Mouse (Mus musculus) CD4-positive helper T cell, adult 2 months (primary cell): ENCODE measurements around the gene Trpm4.
A peak's percentile ranks its signal among the peaks of the same experiment; 100 is the strongest.

Source experiments
- DNase-seq: peaks from one replicate; pipeline ENCODE4 v3.0.0-alpha.2; 2012; ENCODE audit warnings: low read depth, missing footprints, low spot score

Gene Trpm4

GRCm38 (mm10) chr7:45312686-45313453 lies 20.7 kb downstream of the Trpm4 start:
- no peak for DNase-seq

DNA sequence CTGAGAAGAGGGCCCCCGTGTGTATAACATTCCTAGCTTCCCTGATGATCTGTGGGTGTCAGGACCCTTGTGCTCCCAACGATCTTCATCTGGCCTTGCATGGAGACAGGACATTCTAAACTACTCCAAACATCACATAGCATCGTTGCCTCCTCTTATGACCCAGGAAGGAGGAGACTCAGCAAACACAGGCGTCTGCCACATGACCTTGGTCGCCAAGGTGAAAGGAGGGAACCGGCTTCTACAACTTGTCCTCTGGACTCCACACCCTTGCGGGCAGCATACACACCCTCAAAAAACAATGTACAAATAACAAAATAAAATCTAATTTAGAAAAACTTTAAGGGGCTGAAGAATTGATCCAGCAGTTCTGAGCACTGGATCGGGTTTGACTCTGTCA lies 21.6 kb downstream of the Trpm4 start:
- no peak for DNase-seq

- peak; percentile 71 for DNase-seq
Measured at GRCm38 (mm10) chr7:45309455-45309854, 24.1 kb downstream of the Trpm4 start.

DNA sequence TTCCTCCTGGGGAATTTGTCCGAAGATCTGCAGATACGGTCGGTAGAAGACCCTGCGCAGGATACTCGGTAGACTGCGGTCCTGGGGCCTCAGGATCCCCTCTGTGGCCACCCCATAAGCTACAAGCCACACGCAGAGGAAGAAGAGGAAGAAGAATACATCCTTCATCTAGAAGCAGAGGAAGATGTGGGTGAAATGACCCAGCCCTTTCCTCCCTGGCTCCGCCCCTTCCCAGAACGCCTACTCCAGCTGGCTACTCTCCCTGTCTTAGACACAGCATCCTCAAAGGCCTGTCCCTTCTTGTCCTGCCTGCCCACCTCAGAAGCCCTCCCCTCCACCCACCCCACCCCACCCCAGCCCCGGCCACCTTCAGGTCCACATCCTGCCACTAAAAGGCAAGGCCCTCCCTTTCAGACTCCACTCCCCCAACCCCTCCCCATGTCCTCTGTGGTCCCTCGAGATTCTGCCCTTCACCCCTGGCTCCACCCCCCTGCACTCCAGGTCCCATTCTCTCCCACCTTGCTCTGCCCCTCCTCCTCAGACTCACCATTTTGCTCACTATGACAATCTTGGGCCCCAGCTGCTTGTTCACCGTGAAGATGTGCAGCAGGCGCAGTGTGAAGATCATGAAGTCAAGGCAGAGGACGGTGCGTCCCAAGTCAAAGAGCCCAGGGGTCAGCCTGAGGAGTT lies 24.9 kb downstream of the Trpm4 start:
- DNase-seq: peak; percentile 31

DNA sequence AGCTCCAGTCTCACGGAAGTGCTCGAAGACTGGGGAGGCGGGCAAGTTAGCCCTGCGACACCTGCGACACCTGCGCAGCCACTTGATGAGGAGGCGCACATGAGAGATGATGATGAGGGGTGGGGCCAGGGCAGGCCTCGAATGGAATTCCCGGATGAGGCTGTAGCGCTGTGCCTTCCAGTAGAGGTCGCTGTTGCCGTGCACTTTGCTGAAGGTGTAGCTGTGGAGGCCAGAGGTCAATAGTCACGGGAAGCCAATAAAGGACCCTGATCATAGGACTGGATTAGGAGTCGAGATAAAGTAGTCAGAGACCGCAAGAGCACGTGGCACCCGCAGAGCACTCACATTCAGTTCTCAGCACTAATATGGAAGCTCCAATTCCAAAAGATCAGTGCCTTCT lies 28.3 kb downstream of the Trpm4 start:
- DNase-seq: peak; percentile 62

- DNase-seq: no peak
Measured at GRCm38 (mm10) chr7:45304869-45305268, 28.7 kb downstream of the Trpm4 start.

DNA sequence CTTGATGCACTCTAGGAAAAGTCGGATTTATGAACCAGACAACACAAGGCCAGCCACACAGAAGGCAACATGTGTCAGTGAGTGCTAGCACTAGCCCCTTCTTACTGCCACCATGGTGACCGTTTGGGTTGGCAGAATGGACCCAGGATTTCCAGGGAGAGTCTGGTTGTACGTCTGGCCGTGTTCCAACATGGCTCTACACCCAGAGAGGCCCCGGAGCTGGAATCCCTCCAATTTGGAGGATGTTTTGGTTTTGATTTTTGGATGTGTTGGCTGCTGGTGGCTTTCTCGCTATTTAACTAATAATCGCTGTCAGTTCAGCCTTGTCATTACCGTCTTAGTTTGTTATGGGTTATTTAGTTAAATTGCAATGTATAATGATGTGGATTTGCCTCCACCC lies 31.0 kb downstream of the Trpm4 start:
- no peak for DNase-seq

- peak; percentile 50 for DNase-seq
Measured at GRCm38 (mm10) chr7:45300270-45300669, 33.3 kb downstream of the Trpm4 start.

GRCm38 (mm10) chr7:45299752-45300151 lies 33.8 kb downstream of the Trpm4 start:
- peak; percentile 57 for DNase-seq

DNA sequence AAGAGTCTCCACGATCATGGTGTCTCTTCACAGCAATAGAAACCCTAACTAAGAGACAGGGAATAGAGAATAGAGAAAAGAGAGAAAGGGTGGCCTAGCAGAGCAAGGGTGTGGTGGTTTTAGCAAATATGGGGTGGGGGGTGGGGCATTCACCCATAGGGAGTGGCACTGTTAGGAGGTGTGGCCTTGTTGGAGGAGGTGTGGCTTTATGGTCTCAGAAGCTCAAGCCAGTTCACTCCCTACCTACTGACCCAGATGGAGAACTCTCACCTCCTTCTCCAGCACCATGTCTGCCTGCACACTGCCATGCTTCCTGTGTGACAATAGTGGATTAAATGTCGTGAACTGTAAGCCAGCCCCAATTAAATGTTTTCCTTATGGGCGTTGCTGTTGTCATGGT lies 36.0 kb downstream of the Trpm4 start:
- DNase-seq: no peak

DNA sequence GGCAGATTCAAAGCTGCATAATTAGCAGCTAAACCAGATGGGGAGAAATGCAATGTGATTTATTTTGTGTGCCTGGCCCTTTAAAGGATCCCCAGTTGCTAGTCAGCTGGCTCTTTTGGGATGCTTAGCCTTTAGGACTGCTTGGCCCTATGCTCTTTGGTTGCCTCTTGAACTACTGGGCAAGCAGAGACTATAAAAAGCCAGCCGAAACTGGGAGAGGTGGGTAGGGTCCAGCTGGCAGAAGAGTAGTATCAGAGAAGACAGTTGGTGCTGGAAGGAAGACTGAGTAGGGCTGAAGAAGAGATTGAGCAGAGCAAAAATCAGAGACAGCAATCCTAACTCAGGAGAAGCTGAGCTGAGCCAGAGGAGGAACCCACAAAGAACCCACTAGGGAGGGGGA lies 37.0 kb downstream of the Trpm4 start:
- DNase-seq: no peak

GRCm38 (mm10) chr7:45286486-45286885 lies 47.1 kb downstream of the Trpm4 start:
- DNase-seq: no peak

GRCm38 (mm10) chr7:45277136-45277760 lies 56.3 kb downstream of the Trpm4 start, which contains the start of gene Slc6a21:
Slc6a21 (plus strand) TSS chr7:45277513.
- peak; percentile 77 for DNase-seq

DNA sequence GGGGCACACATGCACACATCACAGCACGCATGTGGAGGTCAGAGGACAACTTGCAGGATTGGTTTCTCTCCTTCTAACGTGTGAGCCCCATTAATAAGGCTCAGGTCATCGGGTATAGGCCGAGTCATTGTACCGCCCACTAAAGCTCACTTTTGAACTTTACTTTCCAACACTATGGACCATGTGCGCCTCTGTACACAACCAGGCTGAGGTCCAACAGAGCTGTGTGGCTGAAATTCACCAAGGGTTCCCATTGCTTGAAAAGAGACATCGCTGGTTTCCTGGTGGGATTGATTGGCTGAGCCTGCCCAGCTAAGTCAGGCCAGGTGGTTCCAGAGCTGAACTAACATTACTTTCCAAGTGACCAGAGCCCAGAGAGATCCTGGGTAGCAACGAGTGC lies 59.9 kb downstream of the Trpm4 start:
- no peak for DNase-seq

- DNase-seq: no peak
Measured at GRCm38 (mm10) chr7:45272786-45273412, 60.7 kb downstream of the Trpm4 start.

DNA sequence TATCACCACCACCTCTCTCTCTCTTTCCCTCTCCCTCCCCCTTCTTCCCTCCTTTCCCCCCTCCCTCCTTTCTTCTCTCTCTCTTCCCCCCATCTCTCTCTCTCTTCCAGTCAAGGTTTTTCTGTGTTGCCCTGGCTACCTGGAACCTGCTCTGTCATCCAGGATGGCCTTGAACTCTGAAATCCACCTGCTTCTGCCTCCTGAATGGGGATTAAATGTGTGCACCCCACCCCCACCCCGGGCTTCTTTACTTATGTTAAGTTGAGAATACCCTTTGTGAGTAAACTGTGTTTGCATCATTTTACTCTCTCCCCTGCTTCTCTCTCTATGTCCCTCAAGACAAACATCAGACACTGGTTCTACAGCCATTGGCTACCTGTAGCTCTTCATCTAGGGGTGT lies 68.1 kb downstream of the Trpm4 start:
- DNase-seq: no peak

DNA sequence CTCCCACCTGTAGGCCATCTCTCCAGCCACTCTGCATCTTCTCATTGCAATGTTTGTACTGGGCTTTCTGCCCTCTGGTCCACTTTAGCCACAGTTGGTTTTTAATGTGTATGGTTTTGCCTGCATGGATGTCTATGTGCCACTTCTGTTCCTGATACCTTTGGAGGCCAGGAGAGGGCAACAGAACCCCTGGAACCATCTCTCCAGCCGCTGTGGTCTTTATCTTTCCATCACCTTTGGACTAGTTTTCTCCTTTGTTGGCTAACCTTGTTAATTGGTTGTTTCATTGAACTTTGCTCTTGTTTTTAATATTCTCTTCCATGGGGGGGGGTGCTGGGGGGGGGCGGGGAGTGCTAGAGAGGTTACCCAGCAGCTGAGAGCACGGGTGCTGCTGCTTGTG lies 69.2 kb downstream of the Trpm4 start:
- DNase-seq: no peak

DNA sequence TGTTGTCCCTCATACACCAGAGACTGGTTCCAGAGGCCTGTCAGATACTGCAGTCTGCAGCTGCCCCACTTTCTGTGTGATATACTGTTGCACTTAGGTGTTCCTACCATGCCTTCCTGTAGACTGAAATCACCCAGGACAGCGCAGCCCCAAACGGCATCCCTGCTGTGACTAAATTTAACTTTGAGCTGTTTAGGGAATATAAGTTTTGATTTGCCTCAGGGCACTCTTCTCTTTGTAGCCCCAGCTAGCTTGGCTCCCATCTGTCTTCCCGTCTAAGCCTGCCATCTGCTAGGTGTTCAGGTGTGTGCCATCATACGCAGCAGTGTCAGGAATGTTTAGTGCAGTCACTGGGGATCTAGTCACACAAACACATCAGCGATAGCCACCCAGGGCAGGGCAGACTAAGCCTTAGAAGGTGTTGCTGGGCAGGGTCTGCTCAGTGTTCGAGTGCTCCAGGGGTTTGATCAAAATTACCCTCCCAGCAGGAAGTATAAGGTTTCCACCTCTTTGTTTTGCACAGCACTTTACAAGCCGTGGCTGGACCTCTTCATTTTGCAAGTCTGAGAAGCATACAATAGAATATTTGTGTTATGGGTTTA lies 70.5 kb downstream of the Trpm4 start:
- no peak for DNase-seq

- no peak for DNase-seq
Measured at GRCm38 (mm10) chr7:45262266-45262665, 71.3 kb downstream of the Trpm4 start.

DNA sequence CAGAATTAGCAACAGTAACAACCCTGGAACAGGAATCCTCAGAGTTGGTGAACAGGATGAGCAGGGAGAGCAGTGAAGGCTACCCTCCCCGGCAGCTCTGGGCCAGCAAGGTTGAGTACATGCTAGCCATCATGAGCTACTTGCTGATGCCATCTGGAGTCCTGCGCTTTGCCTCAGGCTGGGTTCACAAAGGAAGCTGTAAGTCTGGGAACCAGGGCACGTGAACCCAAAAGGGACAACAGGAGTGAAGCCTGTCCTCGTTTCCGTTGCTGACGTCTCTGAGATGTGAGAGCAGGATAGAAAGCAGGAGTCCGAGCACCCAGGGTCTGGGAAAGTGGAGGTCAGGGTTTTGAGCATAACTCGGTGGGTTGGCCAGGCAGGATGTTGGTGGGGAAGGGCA lies 74.3 kb downstream of the Trpm4 start:
- DNase-seq: no peak

DNA sequence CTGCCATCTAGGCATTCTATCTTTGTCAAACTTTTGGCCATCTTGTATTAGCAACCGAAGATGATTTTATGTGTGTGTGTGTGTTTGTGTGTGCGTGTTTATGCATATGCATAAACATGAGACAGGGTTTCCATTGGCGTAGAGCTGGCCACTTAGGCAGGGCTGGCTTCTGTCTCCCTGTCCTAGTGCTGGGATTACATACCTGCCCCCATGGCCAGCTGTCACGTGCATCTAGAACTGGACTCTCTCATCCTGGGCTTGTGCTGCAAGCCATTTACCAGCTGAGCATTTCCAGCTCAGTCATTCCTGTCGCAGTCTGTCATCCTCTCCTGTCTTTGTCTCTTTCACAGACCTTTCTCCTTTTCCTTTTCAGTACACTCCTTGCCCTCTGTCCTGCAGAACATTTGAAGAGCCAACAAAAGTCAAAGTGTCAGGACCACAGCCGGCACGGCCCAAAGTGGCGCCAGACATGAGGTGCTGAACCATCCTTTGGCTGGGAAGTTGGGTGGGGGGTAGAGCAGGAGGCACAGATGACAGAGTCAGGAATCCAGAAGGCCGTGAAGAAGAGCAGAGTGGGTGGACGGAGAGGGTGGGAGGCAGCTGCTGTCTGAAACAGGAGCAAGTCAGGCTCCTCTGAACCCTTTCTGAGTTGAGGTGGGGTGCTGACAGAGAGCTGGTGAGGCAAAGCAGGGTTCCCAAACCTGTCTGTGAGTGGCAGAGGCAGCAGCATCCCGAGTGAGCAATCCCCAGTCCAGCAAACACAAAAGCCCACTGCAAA lies 76.3 kb downstream of the Trpm4 start:
- no peak for DNase-seq
